Mouse (Mus musculus): ENCODE data around the gene Szt2. TPM values are rescaled to one million over a fixed set of nuclear protein-coding genes. Genes with fewer than 3 reads are reported as not detected.
A peak's percentile ranks its signal among the peaks of the same experiment; 100 is the strongest.

Gene Szt2
- total RNA-seq (2014; rRNA removed; ENCODE audit: low replicate concordance) (15.4 and 23.5 TPM in 2 replicates), polyA plus RNA-seq (2015; fragmentation: Nextera tagmentation; extraction: Ambion mirVana) (2.0 and 2.3 TPM in 2 replicates)

DNA sequence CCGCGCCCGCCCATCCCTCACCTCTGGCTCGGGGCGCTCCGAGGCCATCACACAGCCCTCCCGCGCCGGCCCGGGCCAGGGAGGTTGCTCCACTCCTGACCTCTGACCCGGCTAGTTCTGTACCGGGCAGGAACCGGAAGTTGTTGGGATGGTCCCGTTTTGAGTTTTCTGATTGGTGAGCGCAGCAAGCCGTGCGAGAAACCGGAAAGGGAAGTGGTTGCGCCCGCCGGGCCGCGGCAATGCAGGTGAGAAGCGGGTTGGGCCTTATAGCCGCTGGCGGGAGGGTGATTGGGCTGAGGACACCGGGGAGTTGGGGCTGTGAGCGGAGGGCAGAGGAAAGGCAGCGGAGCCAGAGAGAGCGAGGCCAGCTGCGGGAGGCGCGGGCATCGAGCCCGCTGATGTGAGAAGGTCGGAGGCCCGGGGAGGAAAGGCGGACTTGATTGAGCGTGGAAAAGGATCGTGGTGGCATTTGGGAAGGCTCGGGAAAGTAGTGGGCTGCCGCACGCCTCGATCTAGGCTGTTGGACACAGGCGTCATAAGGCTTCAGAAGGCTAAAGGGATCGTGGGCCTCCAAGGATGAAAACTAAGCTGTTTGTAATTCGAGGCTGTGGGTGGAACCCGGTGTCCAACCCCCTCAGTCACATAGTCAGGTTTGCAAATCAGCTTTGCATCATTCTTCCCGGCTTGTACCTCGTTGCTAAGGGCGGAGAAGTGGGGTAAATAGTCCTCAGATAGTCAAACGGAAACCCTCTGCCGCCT lies at the start of gene Szt2, which contains the start of gene Med8:
Gene Szt2 (minus strand): TSS at position 132 of the 759 bp plus-strand sequence.
Gene Med8 (plus strand): TSS at position 196 of the 759 bp plus-strand sequence.
- H3K36me3 ChIP-seq (replicated peaks; ENCODE audit: control insufficient read depth, insufficient read depth, low read length) = peaks cover 34% of the 10 kb centered on the region

DNA sequence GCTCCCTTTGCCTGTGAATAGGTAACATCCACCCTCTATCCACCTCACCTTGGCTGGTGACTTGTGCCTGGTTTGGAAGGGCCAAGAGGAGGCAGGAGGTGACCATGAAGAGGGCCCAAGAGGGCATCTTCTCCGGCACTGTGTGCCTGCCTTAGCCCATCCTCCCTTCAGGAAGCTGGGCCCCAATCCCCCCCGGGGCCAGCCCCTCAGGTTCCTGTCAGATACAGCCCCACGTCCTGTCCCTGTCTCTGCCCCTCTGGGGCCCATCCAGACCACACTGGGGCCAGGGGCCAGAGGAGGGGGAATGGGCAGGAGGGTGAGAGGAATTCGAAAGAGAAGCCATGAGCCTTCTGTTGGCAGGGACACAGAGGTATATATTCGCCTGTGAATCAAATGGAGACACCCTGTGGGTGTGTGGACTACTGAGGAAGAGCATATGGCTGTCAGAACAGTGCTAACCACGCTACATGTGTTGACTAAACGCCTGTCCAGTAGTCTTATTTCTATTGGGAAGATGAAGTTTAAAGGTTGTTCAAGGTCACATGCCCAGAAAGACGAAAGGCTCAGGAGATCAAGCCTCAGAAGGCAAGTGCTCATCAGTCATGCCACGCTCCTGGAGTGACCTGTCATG lies 48.4 kb upstream of the Szt2 start, which contains the start of gene Mpl:
Gene Mpl (minus strand): TSS at position 169 of the 631 bp plus-strand sequence.
- Histone ChIP-seq H3K27ac (ENCODE audit: low read depth) (no peak within 1 kb of the TSS), H3K9me3 (replicated peaks; ENCODE audit: control insufficient read depth, low read length) (no peaks in the 10 kb centered on the region), H3K4me2 (ENCODE audit: low read depth, low read length) (no peak within 1 kb of the TSS), H3K27me3 (ENCODE audit: control insufficient read depth, insufficient read depth, low read length) (no peaks in the 10 kb centered on the region), H3K9ac (replicated peaks; ENCODE audit: low read depth, low read length) (no peak within 1 kb of the TSS), H3K4me3 (ENCODE audit: low read depth, low read length) (no peak within 1 kb of the TSS), H3K36me3 (replicated peaks; ENCODE audit: control insufficient read depth, insufficient read depth, low read length) (no peaks in the 10 kb centered on the region), H3K4me1 (ENCODE audit: control insufficient read depth, insufficient read depth) (no peaks in the 10 kb centered on the region)
- ATAC-seq (ENCODE audit: insufficient read depth, low read depth) = no peak
- no peak for TF ChIP-seq EP300 (IDR thresholded peaks at IDR 0.05; ENCODE audit: low read depth)
- WGBS = 57% methylated on average over 9 of the region's 9 CpGs
- DNase-seq (ENCODE audit: low spot score) = no peak

More for the DNA sequence above, at the start of gene Szt2, which contains the start of gene Med8:
- Histone ChIP-seq H3K27me3 (ENCODE audit: control insufficient read depth, insufficient read depth, low read length) (no peaks in the 10 kb centered on the region), H3K4me1 (ENCODE audit: control insufficient read depth, insufficient read depth) (peaks cover 16% of the 10 kb centered on the region), H3K4me2 (ENCODE audit: low read depth, low read length) (peak within 1 kb of the TSS; percentile 81), H3K27ac (ENCODE audit: low read depth) (peak within 1 kb of the TSS; percentile 72), H3K9ac (replicated peaks; ENCODE audit: low read depth, low read length) (peak within 1 kb of the TSS; percentile 92), H3K4me3 (ENCODE audit: low read depth, low read length) (peak within 1 kb of the TSS; percentile 92), H3K9me3 (replicated peaks; ENCODE audit: control insufficient read depth, low read length) (no peaks in the 10 kb centered on the region)
- ATAC-seq (ENCODE audit: insufficient read depth, low read depth) = peak; percentile 98
- WGBS = under 1% methylated on average over 53 of the region's 53 CpGs
- peak; percentile 93 for DNase-seq (ENCODE audit: low spot score)
- no peak for TF ChIP-seq EP300 (IDR thresholded peaks at IDR 0.05; ENCODE audit: low read depth)
- TF ChIP-seq CTCF (IDR thresholded peaks at IDR 0.05; ENCODE audit: low read depth) = no peak

DNA sequence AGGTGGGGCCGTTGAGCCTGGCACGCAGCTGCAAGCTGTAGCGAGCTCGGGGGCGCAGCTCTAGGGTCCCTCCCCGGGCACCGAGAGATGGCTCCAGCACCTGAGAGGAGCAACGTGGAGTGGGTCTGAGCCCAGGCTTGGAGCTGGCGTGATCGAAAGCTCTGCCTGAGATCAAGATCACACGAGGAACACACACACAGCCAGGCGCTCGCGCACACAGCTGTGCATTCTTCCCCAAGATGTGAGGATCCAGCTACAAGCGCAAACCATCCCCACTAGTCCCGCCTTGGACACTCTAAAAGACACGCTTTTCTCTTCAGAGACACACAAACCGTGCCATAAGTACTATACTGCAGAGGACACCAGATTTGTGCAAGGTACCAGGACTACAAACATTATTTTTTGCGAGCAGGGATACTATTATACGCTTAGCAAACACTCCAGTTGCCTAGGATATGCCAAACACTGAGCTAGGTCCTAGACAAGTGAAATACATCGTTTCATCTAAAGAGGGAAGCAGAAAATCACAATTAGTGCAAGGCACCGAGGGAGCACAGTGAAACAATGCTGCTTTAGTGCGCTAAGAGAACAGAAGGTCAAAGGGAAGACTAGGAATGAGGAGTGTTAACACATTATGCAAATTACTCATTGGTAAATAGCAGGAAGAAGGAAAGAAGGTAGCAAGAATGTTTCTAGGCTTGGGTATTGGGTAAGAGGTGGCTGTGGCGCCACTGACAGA lies 37.5 kb upstream of the Szt2 start:
- H3K27ac ChIP-seq (ENCODE audit: low read depth) = no peak overlapping the region
- no peaks in the 10 kb centered on the region for H3K27me3 ChIP-seq (ENCODE audit: control insufficient read depth, insufficient read depth, low read length)
- peaks cover 12% of the 10 kb centered on the region; the same call in 1 of the 2 replicates for H3K4me1 ChIP-seq (ENCODE audit: control insufficient read depth, insufficient read depth)
- TF ChIP-seq EP300 (IDR thresholded peaks at IDR 0.05; ENCODE audit: low read depth) = no peak
- TF ChIP-seq CTCF (IDR thresholded peaks at IDR 0.05; ENCODE audit: low read depth) = no peak
- H3K9me3 ChIP-seq (replicated peaks; ENCODE audit: control insufficient read depth, low read length) = no peaks in the 10 kb centered on the region
- ATAC-seq (ENCODE audit: insufficient read depth, low read depth) (0 out of 2 replicates have a peak, but pooled peaks have one; percentile 5), DNase-seq (ENCODE audit: low spot score) (no peak)
- WGBS = 41% methylated on average over 24 of the region's 24 CpGs
- H3K36me3 ChIP-seq (replicated peaks; ENCODE audit: control insufficient read depth, insufficient read depth, low read length) = no peaks in the 10 kb centered on the region
- 0 out of 2 replicates have a peak overlapping the region, but pooled peaks have one; percentile 35 for H3K9ac ChIP-seq (replicated peaks; ENCODE audit: low read depth, low read length)
- H3K4me2 ChIP-seq (ENCODE audit: low read depth, low read length) = peak overlapping the region; percentile 64
- peak overlapping the region; percentile 42 for H3K4me3 ChIP-seq (ENCODE audit: low read depth, low read length)

DNA sequence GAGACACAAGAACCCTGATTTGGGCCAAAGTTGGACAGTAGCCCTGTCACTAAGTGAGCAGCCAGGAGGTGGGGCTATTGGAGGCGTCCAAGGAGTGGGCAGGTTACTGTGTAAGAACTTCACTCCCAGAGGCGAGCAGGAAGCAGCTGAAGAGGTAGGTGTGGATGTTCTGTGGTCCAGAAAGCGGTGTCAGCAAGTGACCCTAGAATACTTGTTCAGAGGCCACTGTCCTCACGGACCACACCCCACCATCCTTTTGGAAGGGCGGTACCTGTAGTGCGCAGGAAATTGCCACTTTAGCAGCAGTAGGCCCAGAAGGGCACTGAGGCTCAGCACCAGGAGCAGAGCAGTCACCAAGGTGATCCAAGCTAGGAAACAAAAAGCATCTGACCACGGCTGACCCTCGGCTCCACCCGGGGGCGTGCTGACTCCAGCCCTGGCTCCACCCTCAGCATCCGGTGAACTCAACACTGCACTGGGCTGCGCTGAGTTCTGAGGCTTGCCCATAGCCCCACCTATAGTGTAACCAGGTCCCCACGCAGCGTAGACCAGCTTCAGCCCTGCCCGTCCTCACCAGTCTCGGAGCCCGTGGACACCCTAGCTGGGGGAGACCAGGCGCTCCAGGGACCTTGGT lies 36.8 kb upstream of the Szt2 start:
- Histone ChIP-seq H3K4me2 (ENCODE audit: low read depth, low read length) (peak overlapping the region; percentile 64), H3K27me3 (ENCODE audit: control insufficient read depth, insufficient read depth, low read length) (no peaks in the 10 kb centered on the region), H3K9ac (replicated peaks; ENCODE audit: low read depth, low read length) (0 out of 2 replicates have a peak overlapping the region, but pooled peaks have one; percentile 35), H3K27ac (ENCODE audit: low read depth) (no peak overlapping the region), H3K4me3 (ENCODE audit: low read depth, low read length) (peak overlapping the region; percentile 42), H3K4me1 (ENCODE audit: control insufficient read depth, insufficient read depth) (peaks cover 12% of the 10 kb centered on the region; the same call in 1 of the 2 replicates), H3K36me3 (replicated peaks; ENCODE audit: control insufficient read depth, insufficient read depth, low read length) (no peaks in the 10 kb centered on the region), H3K9me3 (replicated peaks; ENCODE audit: control insufficient read depth, low read length) (no peaks in the 10 kb centered on the region)
- ATAC-seq (ENCODE audit: insufficient read depth, low read depth) (peak; percentile 70), DNase-seq (ENCODE audit: low spot score) (no peak)
- WGBS = 28% methylated on average over 18 of the region's 18 CpGs
- TF ChIP-seq CTCF (IDR thresholded peaks at IDR 0.05; ENCODE audit: low read depth) (no peak), EP300 (IDR thresholded peaks at IDR 0.05; ENCODE audit: low read depth) (no peak)

DNA sequence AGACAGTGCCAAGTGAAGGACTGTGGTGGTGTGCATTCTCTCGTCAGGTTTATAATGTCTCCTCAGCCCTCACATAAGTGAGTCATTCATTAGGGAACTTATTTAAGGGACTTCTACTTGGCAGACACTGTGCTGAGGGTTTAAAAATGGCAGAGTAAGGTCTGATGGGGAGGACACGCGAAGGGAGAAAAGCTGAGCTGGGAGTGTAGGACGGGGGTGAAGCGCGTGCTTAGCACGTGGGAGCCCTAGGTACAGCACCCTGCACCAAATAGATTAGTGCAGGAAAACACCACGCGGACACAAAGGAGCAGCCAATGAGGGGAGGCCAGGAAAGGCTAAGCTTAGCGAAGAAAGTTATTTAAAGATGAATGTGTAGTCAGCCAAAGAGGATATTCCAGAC lies 36.0 kb upstream of the Szt2 start:
- peak; percentile 24; the same call in 1 of the 2 replicates for ATAC-seq (ENCODE audit: insufficient read depth, low read depth)
- 65% methylated on average over 10 of the region's 10 CpGs for WGBS
- H3K36me3 ChIP-seq (replicated peaks; ENCODE audit: control insufficient read depth, insufficient read depth, low read length) = no peaks in the 10 kb centered on the region
- H3K27me3 ChIP-seq (ENCODE audit: control insufficient read depth, insufficient read depth, low read length) = no peaks in the 10 kb centered on the region
- peaks cover 12% of the 10 kb centered on the region; the same call in 1 of the 2 replicates for H3K4me1 ChIP-seq (ENCODE audit: control insufficient read depth, insufficient read depth)
- no peak for TF ChIP-seq CTCF (IDR thresholded peaks at IDR 0.05; ENCODE audit: low read depth)
- no peaks in the 10 kb centered on the region for H3K9me3 ChIP-seq (replicated peaks; ENCODE audit: control insufficient read depth, low read length)
- H3K27ac ChIP-seq (ENCODE audit: low read depth) = no peak overlapping the region
- DNase-seq (ENCODE audit: low spot score) = no peak
- H3K4me2 ChIP-seq (ENCODE audit: low read depth, low read length) = no peak overlapping the region
- H3K9ac ChIP-seq (replicated peaks; ENCODE audit: low read depth, low read length) = no peak overlapping the region
- no peak overlapping the region for H3K4me3 ChIP-seq (ENCODE audit: low read depth, low read length)
